8 mouse cellular contexts compared by ENCODE assay signal in the genomic region with DNA sequence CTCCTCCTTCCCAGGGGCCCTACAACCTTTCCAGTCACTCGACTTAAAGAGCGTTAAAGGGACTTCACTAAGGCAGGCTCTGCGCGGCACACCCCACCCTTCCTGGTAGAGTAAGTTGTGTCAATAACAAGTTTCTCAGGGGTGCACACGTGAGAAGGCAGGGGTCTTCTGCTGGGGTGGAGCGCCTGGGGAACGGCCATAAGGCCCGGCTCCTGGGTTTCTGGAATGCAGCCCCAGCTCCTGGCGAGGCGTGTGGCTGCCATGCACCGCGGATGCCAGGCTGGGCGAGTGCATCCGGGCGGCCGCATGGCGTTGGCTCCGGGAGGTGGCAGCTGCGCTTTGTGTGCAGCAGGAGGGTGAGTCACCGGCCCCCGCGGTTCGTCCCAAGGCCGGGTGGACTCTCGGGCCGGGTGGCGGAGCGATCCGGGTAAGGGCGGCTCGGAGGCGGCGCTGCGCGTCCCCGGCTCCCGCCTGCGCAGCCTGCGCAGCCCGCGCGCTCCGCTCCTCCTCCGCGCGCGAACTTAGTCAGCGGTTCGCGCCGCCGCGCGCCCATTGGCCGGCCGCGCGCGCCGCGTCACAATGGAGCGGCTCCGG. TPM values are rescaled to one million over a fixed set of nuclear protein-coding genes. Genes with fewer than 3 reads are reported as not detected.
A peak's percentile ranks its signal among the peaks of the same experiment; 100 is the strongest.
DNase-seq lines count a peak whose midpoint lies in the region; ATAC-seq lines count a peak whose summit lies in the region.

Gene Lrrc8b, plus strand, starts transcription at position 578 of the 594 bp plus-strand sequence.

- H3K36me3 ChIP-seq in intestine, embryonic 14.5 days (ENCODE audit: control insufficient read depth, insufficient read depth, low read length), result no peaks in the 10 kb centered on the region

- DNase-seq in adrenal gland, adult 18-20 months (ENCODE audit: low spot score in 2 of 2), result peak; percentile 86 to 90
- peak; percentile 96 for DNase-seq in embryo, embryonic 11 days
- peak; percentile 88 for DNase-seq in gastrocnemius, postnatal 25 days
- peak; percentile 90 for DNase-seq in intestine, embryonic 14.5 days (ENCODE audit: low spot score)
- DNase-seq in left cerebral cortex, postnatal 10 days (ENCODE audit: extremely low spot score in 1 of 2, low spot score in 2 of 2), result peak; percentile 62 to 93
- peak; percentile 88 to 89 for DNase-seq in right cerebral cortex, postnatal 10 days (ENCODE audit: low spot score in 2 of 2)
- peak; percentile 71 for DNase-seq in urinary bladder, postnatal 25 days (ENCODE audit: low spot score)

- ATAC-seq in intestine, embryonic 14.5 days (replicated peaks; ENCODE audit: low FRiP score, low TSS enrichment, low read depth), result peak; percentile 94
- peak; percentile 65 for ATAC-seq in megakaryocyte progenitor cell, adult 5-6 weeks (replicated peaks; ENCODE audit: poor library complexity)

- no peaks in the 10 kb centered on the region; the same call in 1 of the 2 replicates for H3K9me3 ChIP-seq in intestine, embryonic 14.5 days (ENCODE audit: control insufficient read depth, low read length)

- under 1% methylated on average over 34 of the region's 63 CpGs for WGBS in intestine, embryonic 14.5 days

- H3K27ac ChIP-seq in intestine, embryonic 14.5 days (ENCODE audit: low read depth), result peak within 1 kb of the TSS; percentile 81

- peak within 1 kb of the TSS; percentile 99 for H3K4me2 ChIP-seq in intestine, embryonic 14.5 days (ENCODE audit: low read length)

- peaks cover 3% of the 10 kb centered on the region; the same call in 1 of the 2 replicates for H3K4me1 ChIP-seq in intestine, embryonic 14.5 days (replicated peaks; ENCODE audit: control insufficient read depth, insufficient read depth, low read length)

- H3K4me3 ChIP-seq in intestine, embryonic 14.5 days (ENCODE audit: low read depth, low read length), result peak within 1 kb of the TSS; percentile 70

- H3K27me3 ChIP-seq in intestine, embryonic 14.5 days (replicated peaks; ENCODE audit: control insufficient read depth, insufficient read depth, low read length), result no peaks in the 10 kb centered on the region

- H3K9ac ChIP-seq in intestine, embryonic 14.5 days (ENCODE audit: low read length), result peak within 1 kb of the TSS; percentile 87

- intact Hi-C loops in left cerebral cortex, postnatal 10 days (cut with DNase I), result no loop called here

RNA-seq across cellular contexts. Expression of gene Lrrc8b, which starts in this region (rescaled TPM):
- total RNA-seq in adrenal gland, adult 18-20 months (2021), result 100 to 1,000 TPM in 1 of 2 experiments, 10 to 100 TPM in 1; 60.4 to 113 TPM
- 1 to 10 TPM; 1.5 to 2.6 TPM for total RNA-seq in gastrocnemius, postnatal 25 days (2021)
- polyA plus RNA-seq in intestine, embryonic 14.5 days (2014; fragmentation: Nextera tagmentation; extraction: Ambion mirVana), result 10.5 and 11.5 TPM in 2 replicates
- total RNA-seq in left cerebral cortex, postnatal 10 days (2021), result 100 to 1,000 TPM; 128 to 139 TPM
- total RNA-seq in megakaryocyte progenitor cell, adult 5-6 weeks (2015), result 15.3 and 20.5 TPM in 2 replicates
- total RNA-seq in megakaryocyte progenitor cell, adult 5-6 weeks (2017), result 8.0 and 9.5 TPM in 2 replicates

Comparison
In these comparisons a context has a peak if more than half of its experiments do, and no peak if none do; other contexts are left out.
1. Peak in every context shown above with its lines: DNase-seq, ATAC-seq, H3K4me3 ChIP-seq and H3K27ac ChIP-seq.